Mouse (Mus musculus): ENCODE data around the gene Mcts2. TPM values are rescaled to one million over a fixed set of nuclear protein-coding genes. Genes with fewer than 3 reads are reported as not detected.
"Not testable (repeated sequence)": the region's sequence is repeated elsewhere in the genome, so short reads cannot be mapped to it uniquely, and the experiment has no call there.

Mcts2 gene
- 3.8 and 10.0 TPM in 2 replicates for total RNA-seq (2017)

- ATAC-seq (replicated peaks; ENCODE audit: low read depth, poor library complexity, severe bottlenecking): no peak
These were observed at the start of gene Mcts2 for GRCm38 (mm10) chr2:152686806-152687267. Gene Mcts2 (plus strand): TSS chr2:152687035.

- ATAC-seq (replicated peaks; ENCODE audit: low read depth, poor library complexity, severe bottlenecking): no peak
These were observed 49.5 kb upstream of the Mcts2 start for GRCm38 (mm10) chr2:152637381-152637780.

- ATAC-seq (replicated peaks; ENCODE audit: low read depth, poor library complexity, severe bottlenecking): no peak
These were observed 48.0 kb upstream of the Mcts2 start for GRCm38 (mm10) chr2:152638865-152639264.

- no peak for ATAC-seq (replicated peaks; ENCODE audit: low read depth, poor library complexity, severe bottlenecking)
These were observed 47.3 kb upstream of the Mcts2 start for GRCm38 (mm10) chr2:152639406-152640113.

GRCm38 (mm10) chr2:152652901-152653620 is 33.8 kb upstream of the Mcts2 start:
- peak; percentile 59 for ATAC-seq (replicated peaks; ENCODE audit: low read depth, poor library complexity, severe bottlenecking)

GRCm38 (mm10) chr2:152653874-152654715 is 32.7 kb upstream of the Mcts2 start:
- ATAC-seq (replicated peaks; ENCODE audit: low read depth, poor library complexity, severe bottlenecking): peak; percentile 33

GRCm38 (mm10) chr2:152657398-152657797 is 29.4 kb upstream of the Mcts2 start:
- ATAC-seq (replicated peaks; ENCODE audit: low read depth, poor library complexity, severe bottlenecking): peak; percentile 42

- peak; percentile 68; the same call in 1 of the 2 replicates for ATAC-seq (replicated peaks; ENCODE audit: low read depth, poor library complexity, severe bottlenecking)
These were observed 25.7 kb upstream of the Mcts2 start for GRCm38 (mm10) chr2:152661163-152661562.

- ATAC-seq (replicated peaks; ENCODE audit: low read depth, poor library complexity, severe bottlenecking): not testable (repeated sequence)
These were observed 20.6 kb upstream of the Mcts2 start for GRCm38 (mm10) chr2:152666191-152666590.

- peak; percentile 86 for ATAC-seq (replicated peaks; ENCODE audit: low read depth, poor library complexity, severe bottlenecking)
These were observed 17.6 kb upstream of the Mcts2 start, which contains the start of gene H13 for GRCm38 (mm10) chr2:152669256-152669638. Gene H13 (plus strand): TSS chr2:152669461.

GRCm38 (mm10) chr2:152669639-152670484 is 17.0 kb upstream of the Mcts2 start:
- ATAC-seq (replicated peaks; ENCODE audit: low read depth, poor library complexity, severe bottlenecking): no peak

GRCm38 (mm10) chr2:152670983-152671641 is 15.7 kb upstream of the Mcts2 start:
- peak; percentile 19 for ATAC-seq (replicated peaks; ENCODE audit: low read depth, poor library complexity, severe bottlenecking)

- ATAC-seq (replicated peaks; ENCODE audit: low read depth, poor library complexity, severe bottlenecking): peak; percentile 78
These were observed 15.2 kb upstream of the Mcts2 start for GRCm38 (mm10) chr2:152671642-152671999.

- no peak for ATAC-seq (replicated peaks; ENCODE audit: low read depth, poor library complexity, severe bottlenecking)
These were observed 14.7 kb upstream of the Mcts2 start for GRCm38 (mm10) chr2:152672166-152672565.

GRCm38 (mm10) chr2:152674148-152674547 is 12.7 kb upstream of the Mcts2 start:
- ATAC-seq (replicated peaks; ENCODE audit: low read depth, poor library complexity, severe bottlenecking): no peak

- ATAC-seq (replicated peaks; ENCODE audit: low read depth, poor library complexity, severe bottlenecking): no peak
These were observed 11.5 kb upstream of the Mcts2 start for GRCm38 (mm10) chr2:152675252-152675791.

GRCm38 (mm10) chr2:152678302-152678701 is 8.5 kb upstream of the Mcts2 start:
- ATAC-seq (replicated peaks; ENCODE audit: low read depth, poor library complexity, severe bottlenecking): peak; percentile 64

GRCm38 (mm10) chr2:152678925-152679324 is 7.9 kb upstream of the Mcts2 start:
- no peak for ATAC-seq (replicated peaks; ENCODE audit: low read depth, poor library complexity, severe bottlenecking)

Measured in common myeloid progenitor, adult 5-6 weeks (primary cell).